Mouse (Mus musculus) activated CD4-positive, CD25-positive, alpha-beta regulatory T cell, adult 9 weeks (primary cell): ENCODE measurements around the gene Ddah2. TPM values are rescaled to one million over a fixed set of nuclear protein-coding genes. Genes with fewer than 3 reads are reported as not detected.

Experiments used
- polyA plus RNA-seq: library from polyadenylated mRNA; unstranded; fragments of 100-300 nt; shearing (Covaris generic); gene quantifications from one replicate; pipeline ENCODE4 v1.2.1, GENCODE M21; 2017

The Ddah2 gene
- 2.2 TPM for polyA plus RNA-seq

DNA sequence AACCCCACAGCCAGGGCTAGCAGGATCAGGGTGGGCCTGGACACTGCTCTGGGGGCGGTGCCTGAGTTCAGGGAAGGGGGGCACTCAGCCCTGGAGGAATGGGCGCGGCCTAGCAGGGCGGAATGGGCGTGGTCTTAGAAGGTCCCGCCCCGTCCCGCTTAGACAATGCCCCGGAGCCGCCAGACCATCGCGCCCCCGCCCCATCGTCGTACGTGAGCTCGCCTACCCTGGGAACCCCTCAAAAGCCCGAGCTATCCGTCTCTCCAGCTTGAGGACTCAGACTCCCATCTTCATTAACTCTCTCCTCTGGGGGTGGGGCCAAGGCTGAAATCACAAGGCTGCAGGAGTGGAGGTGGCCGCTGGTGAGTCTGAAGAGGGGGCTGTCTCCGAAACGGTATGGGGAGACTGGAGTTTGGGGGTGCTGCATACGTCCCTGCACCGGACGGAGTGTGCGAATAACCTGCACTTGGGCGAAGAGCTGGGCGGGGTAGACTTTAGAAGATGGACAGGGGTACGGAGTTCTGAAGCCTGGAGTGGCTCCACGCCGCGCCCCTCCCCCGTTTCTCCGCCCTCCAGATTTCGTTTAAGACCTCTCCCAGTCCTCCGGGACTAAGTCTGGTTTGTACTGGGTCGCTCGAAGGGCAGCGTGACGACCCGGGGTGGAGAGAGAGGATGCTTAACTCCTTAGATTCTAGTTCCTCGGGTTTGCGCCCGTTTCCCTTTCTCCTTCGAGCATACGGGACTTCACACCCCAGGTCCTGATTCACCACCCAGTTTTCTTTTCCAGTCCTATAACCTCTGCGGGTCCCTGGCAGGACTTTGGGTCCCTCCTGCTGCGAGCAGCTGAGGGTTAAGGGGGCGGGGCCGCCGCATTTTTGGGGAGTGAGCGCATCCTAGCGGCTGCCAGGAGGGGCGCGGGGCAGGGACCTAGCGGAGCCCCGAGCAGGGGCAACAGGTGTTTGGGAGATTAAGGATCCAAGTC lies at the start of gene Ddah2:
TSS of gene Ddah2 (plus strand) at position 125 of the 982 bp plus-strand sequence.

GRCm38 (mm10) chr17:35016376-35016775 lies 42.5 kb upstream of the Ddah2 start, which contains the start of gene Vwa7:
Vwa7 (plus strand) TSS chr17:35016579.

DNA sequence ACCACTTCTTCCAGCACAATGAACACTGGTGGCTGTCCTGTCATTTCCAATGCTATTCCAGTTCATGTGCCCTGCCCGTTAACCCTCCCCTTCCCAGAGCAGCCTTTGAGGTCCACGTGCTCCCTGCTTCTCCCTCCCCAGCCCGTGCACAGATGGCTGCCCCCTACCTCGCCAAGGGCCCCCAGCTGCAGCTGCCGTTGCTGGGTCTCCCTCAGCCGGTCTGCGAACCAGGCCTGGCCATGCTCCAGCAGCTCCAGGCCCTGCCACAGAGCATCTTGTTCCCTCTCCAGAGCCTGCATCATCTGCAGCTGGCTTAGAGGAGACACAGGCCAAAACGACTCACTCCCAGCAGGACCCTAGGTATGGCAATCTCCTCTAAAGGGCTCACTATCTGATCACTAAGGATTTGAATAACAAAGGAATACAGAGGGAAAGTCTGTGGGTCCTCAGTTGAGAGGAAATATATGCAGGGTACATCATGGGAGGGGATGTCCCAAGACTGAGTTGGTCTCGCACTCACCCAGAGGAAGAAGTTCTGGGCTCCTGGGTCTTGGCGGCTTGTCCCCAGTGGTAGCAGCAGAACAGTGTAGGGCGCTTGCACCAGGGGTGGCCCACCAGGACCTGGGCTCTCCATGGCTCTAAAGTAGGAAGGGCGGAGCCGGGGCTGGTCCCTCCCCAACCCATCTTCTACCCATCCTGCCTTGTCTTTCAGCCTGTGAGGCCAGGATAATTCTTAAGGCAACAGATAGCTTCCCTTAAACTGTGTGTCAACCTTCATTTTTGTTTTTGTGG lies 31.4 kb upstream of the Ddah2 start, which contains the start of gene Sapcd1:
TSS of gene Sapcd1 (minus strand) at position 740 of the 792 bp plus-strand sequence.

DNA sequence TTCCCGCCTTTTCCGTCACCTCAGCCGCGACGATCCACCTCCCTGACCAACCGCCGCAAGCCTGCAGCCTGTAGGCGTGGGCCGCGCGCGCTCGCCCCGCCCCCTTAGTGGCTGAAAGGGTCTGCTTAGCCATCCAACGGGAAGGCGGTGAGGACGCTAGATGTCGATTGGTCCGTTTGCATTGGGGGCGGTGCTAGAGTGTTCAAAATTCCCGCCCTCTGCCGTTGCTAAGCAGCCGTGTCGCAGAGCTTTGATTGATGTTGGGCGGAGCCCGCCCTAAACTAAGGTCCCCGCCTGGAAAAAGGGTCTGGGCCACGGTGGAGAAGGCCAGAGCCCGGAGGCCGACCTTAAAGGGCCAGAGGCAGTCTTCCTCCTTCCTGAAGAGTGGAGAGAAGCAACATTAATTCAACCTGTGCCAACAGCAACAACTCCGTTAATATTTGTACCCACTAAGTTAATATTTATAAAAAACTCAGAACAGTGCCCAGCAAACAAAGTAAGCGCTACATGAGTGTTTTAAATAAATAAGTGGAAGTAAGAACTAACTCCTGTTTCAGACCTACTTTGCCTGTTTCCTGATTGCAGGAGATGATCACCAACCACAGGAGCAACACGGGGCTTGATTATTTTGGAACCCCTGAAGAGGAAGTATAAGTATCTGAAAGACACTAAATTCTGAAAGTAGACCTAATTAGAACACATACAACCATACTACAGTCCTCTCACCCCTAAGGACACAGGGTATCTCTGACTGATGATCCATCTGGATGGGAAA lies 12.0 kb upstream of the Ddah2 start, which contains the start of gene Msh5:
TSS of gene Msh5 (minus strand) at position 65 of the 775 bp plus-strand sequence.

GRCm38 (mm10) chr17:35049561-35050016 lies 9.2 kb upstream of the Ddah2 start, which contains the start of gene Clic1:
Clic1 (plus strand) TSS chr17:35049966.

DNA sequence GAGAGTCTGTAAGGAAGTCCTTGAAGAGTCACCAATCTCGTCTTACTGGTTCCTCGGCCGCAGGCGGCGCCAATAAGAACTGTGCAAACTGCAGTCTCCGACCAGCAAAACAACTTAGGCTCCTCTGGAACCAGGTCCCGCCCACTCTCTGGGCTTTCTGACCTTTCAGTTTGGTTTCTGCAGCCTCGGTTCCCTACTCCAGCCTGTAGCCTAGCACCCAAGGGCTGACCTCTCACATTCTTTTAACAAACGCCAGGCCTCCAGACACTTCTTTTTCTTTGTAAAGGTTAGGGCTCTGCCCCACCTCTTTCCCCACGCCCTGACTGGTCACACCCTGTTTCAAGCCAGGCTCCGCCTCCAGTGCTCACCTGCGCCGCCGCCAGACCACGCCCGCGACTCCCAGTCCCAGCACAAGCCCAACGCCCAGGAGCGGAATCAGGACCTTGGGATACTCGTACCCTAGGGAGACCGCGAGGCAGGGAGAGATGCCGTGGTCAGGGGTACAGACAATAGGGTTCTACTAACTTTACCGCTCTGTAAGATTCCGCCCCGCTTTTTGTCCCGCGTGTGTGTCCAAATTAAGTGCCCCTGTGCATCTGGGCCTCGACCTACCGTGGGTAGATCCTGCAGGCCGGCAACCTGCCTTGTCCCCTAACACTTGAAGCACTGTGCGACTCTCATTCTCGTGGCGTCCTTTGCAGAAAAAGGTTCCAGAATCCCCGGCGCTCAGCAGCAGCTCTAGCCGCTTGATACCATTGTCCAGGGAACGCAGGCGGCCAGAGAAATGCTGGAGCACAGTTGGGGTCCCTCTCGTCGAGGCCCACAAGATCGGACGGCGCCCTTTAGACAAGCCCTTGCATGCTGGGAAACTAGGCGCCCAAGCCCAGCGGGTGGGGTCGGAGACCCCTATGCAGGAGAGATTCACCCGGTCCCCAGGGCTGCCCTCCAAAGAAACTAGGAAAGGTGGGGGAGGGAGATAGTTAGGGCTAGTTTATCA lies 6.4 kb downstream of the Ddah2 start, which contains the start of gene Ly6g6c:
TSS of gene Ly6g6c (plus strand) at position 438 of the 997 bp plus-strand sequence.

GRCm38 (mm10) chr17:35066084-35066483 lies 7.2 kb downstream of the Ddah2 start, which contains the start of gene Mpig6b:
Mpig6b (minus strand) TSS chr17:35066184.

DNA sequence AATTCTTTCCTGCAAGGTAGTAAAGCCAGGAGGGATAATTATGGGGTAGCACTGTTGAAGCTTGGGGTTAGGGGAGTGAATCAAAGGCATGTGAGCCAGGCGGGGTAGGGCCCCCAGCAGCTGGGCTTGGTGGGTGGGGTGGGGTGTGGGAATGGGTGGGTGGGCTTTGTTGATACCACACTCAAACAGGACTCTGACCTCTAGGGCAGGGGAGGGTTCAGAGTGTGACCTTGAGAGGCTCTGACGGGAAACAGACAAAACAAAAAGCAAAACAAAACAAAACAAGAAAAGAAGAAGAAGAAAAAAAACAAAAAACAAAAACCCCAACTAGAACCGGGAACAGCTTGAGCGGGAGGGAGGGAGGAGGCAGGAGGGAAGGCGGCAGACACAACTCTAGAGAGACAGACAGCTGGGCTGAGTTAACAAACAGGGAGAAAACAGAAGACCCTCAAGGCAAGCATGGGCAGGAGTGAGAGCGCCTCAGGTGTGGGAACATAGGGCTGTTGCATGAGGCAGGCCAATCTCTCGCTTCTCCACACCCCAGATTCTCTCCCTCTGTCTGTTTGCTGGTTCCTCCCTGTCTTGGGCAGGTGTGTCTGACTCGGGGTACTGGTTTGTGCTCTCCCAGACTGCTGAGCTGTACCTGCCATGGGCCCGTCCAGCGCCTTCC lies 17.8 kb downstream of the Ddah2 start, which contains the start of gene Ly6g6e:
TSS of gene Ly6g6e (plus strand) at position 396 of the 670 bp plus-strand sequence.

DNA sequence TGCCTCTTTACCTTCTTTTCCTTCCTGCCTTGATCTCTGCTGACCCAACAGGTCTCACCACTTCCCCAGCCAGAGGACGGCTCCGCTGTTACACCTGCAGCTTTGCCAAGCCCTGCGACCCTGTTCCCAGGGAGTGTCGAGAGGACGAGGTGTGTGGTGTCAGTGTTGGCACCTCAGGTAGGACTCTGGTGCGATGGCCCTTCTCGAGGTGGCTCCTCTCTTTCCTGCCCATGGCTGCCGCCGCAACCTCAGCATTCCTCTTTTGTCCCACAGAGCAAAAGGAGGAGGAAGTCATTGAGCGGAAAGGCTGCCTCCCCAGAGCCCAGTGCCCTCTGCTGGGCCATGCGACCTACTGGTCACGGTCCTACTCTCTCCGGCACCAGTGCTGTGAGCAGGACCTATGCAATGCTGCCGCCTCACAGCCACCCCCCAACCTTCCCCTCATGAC lies 19.0 kb downstream of the Ddah2 start, which contains the start of gene Ly6g6d:
TSS of gene Ly6g6d (minus strand) at position 280 of the 448 bp plus-strand sequence.

GRCm38 (mm10) chr17:35085208-35085865 lies 26.5 kb downstream of the Ddah2 start, which contains the start of gene Ly6g6f:
Ly6g6f (minus strand) TSS chr17:35085610.

DNA sequence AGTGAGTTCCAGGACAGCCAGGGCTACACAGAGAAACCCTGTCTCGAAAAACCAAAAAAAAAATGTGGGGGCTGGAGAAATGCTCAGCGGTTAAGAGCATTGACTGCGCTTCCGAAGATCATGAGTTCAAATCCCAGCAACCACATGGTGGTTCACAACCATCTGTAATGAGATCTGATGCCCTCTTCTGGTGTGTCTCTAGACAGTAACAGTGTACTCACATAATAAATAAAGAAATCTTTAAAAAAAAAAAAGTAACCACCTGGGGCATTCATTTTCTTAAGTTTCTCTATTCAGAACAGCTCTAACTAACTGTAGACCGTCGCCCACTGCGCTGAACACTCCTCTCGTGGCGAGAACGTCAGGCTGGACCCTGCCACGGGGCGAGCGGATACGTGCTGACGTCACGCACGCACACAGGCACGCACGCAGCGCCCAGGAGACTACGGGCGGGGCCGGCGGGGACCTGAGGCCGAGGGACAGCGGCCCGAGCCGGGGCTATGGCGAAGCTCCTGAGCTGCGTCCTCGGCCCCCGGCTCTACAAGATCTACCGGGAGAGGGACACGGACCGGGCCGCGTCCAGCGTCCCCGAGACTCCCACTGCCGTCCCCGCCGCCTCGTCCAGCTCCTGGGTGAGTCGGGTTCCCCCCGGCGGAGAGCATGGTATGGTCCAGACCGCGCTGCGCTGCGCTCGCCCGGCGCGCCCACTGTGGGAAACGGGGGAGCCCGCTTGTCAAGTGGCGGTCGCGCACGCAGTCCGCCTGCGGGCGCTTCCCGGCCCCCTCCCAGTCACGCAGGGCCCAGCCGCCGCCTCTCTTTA lies 30.2 kb downstream of the Ddah2 start, which contains the start of gene Abhd16a:
TSS of gene Abhd16a (plus strand) at position 439 of the 820 bp plus-strand sequence.

DNA sequence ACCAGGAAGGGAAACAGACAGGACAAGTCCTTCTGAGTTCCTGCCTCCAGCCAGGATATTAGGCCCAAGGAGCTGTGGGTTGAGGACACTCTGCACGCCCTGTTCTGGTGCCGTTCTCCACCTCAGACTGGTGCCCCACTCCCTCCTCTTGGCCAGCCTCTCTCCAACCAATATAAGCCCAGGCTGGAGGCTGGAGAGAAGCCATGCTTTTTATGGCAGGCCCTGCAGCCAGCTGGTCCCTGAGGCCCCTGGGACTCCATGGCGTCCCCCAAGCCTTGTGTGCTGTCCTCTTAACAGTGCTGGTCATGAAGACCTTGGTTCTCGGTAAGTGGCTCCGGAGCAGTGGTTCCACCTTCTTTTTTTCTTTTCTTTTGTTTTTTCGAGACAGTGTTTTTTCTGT lies 49.3 kb downstream of the Ddah2 start, which contains the start of gene Ly6g5c:
TSS of gene Ly6g5c (plus strand) at position 183 of the 400 bp plus-strand sequence.

Other genes starting within 250 kb of the Ddah2 start
- gene Stk19, start 222.1 kb upstream of the Ddah2 start, polyA plus RNA-seq: 38.5 TPM
- 73.8 TPM for gene Dxo, start 222.0 kb upstream of the Ddah2 start, polyA plus RNA-seq
- gene Skiv2l, start 208.8 kb upstream of the Ddah2 start, polyA plus RNA-seq: 150 TPM
- gene Nelfe, start 208.6 kb upstream of the Ddah2 start, polyA plus RNA-seq: 41.3 TPM
- 1.3 TPM for gene Cfb, start 196.5 kb upstream of the Ddah2 start, polyA plus RNA-seq
- gene Zbtb12, start 179.6 kb upstream of the Ddah2 start, polyA plus RNA-seq: 0.64 TPM
- gene Gm20547, start 177.0 kb upstream of the Ddah2 start, polyA plus RNA-seq: not detected
- gene C2, start 160.8 kb upstream of the Ddah2 start, polyA plus RNA-seq: 2.3 TPM
- gene Ehmt2, start 160.6 kb upstream of the Ddah2 start, polyA plus RNA-seq: 38.7 TPM
- gene Slc44a4, start 144.6 kb upstream of the Ddah2 start, polyA plus RNA-seq: not detected
- 85.9 TPM for gene Neu1, start 127.8 kb upstream of the Ddah2 start, polyA plus RNA-seq
- 54.2 TPM for gene Hspa1b, start 99.8 kb upstream of the Ddah2 start, polyA plus RNA-seq
- gene Gm20481, start 89.1 kb upstream of the Ddah2 start, polyA plus RNA-seq: 2.7 TPM
- 13.2 TPM for gene Hspa1a, start 86.9 kb upstream of the Ddah2 start, polyA plus RNA-seq
- gene Hspa1l, start 86.3 kb upstream of the Ddah2 start, polyA plus RNA-seq: 0.17 TPM
- 55.0 TPM for gene Lsm2, start 77.2 kb upstream of the Ddah2 start, polyA plus RNA-seq
- 187 TPM for gene Vars, start 58.0 kb upstream of the Ddah2 start, polyA plus RNA-seq
- 0.33 TPM for gene Vwa7, start 42.5 kb upstream of the Ddah2 start, polyA plus RNA-seq
- gene Sapcd1, start 31.0 kb upstream of the Ddah2 start, polyA plus RNA-seq: 0.82 TPM
- gene Msh5, start 12.3 kb upstream of the Ddah2 start, polyA plus RNA-seq: 1.5 TPM
- 661 TPM for gene Clic1, start 9.1 kb upstream of the Ddah2 start, polyA plus RNA-seq
- not detected for gene Ly6g6c, start 6.4 kb downstream of the Ddah2 start, polyA plus RNA-seq
- gene Mpig6b, start 7.1 kb downstream of the Ddah2 start, polyA plus RNA-seq: not detected
- gene Ly6g6e, start 17.9 kb downstream of the Ddah2 start, polyA plus RNA-seq: not detected
- not detected for gene Ly6g6d, start 19.0 kb downstream of the Ddah2 start, polyA plus RNA-seq
- not detected for gene Ly6g6f, start 26.6 kb downstream of the Ddah2 start, polyA plus RNA-seq
- 65.7 TPM for gene Abhd16a, start 30.2 kb downstream of the Ddah2 start, polyA plus RNA-seq
- gene Ly6g5c, start 49.2 kb downstream of the Ddah2 start, polyA plus RNA-seq: not detected
- gene Ly6g5b, start 56.4 kb downstream of the Ddah2 start, polyA plus RNA-seq: 3.8 TPM
- gene Gpank1, start 62.4 kb downstream of the Ddah2 start, polyA plus RNA-seq: 58.5 TPM
- 341 TPM for gene Csnk2b, start 63.0 kb downstream of the Ddah2 start, polyA plus RNA-seq
- 5.3 TPM for gene D17H6S53E, start 67.3 kb downstream of the Ddah2 start, polyA plus RNA-seq
- not detected for gene Apom, start 73.0 kb downstream of the Ddah2 start, polyA plus RNA-seq
- 48.8 TPM for gene Bag6, start 76.1 kb downstream of the Ddah2 start, polyA plus RNA-seq
- 28.9 TPM for gene Prrc2a, start 105.9 kb downstream of the Ddah2 start, polyA plus RNA-seq
- gene Aif1, start 117.0 kb downstream of the Ddah2 start, polyA plus RNA-seq: 4.8 TPM
- 9.6 TPM for gene Lst1, start 129.4 kb downstream of the Ddah2 start, polyA plus RNA-seq
- 1,484 TPM for gene Ltb, start 135.4 kb downstream of the Ddah2 start, polyA plus RNA-seq
- 56.7 TPM for gene Tnf, start 143.0 kb downstream of the Ddah2 start, polyA plus RNA-seq
- gene Lta, start 146.3 kb downstream of the Ddah2 start, polyA plus RNA-seq: 152 TPM
- gene Gm16181, start 161.8 kb downstream of the Ddah2 start, polyA plus RNA-seq: 1.6 TPM
- gene Atp6v1g2, start 174.6 kb downstream of the Ddah2 start, polyA plus RNA-seq: 6.4 TPM
- gene Nfkbil1, start 176.8 kb downstream of the Ddah2 start, polyA plus RNA-seq: 16.8 TPM
- 296 TPM for gene Ddx39b, start 182.7 kb downstream of the Ddah2 start, polyA plus RNA-seq
- gene H2-D1, start 203.7 kb downstream of the Ddah2 start, polyA plus RNA-seq: 6,634 TPM